Mouse (Mus musculus): ENCODE data around the gene Nav1.

Nav1 gene

DNA sequence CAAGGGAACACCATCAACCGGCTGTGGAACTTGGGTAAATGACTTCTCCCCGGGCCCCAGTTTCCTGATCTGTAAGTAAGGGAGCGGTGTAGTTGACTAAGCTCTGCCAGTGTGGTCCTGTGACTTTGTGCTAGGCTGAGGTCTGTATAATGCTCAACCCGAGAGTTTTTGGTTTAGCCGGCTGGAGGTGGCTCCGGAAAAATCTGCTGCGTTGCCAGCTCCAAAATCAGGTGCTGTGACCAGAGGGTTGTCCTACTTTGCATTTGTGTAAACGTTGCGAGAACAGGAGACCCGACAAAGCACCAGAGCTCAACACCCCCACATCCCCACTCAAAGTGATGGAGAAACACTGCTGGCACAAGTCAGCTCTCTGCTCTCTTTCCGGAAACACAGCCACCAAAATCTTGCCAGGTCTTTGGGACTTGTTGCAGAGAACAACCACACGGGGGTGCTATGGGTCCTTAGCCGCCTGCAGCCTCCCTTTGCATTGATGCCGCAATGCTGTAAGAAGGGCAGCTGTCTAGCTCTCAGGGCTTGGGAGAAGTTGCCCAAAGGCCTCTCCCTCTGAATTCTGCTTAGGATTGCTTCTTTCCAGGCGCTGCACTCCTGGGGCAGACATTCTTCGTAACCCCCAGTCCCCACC is 62.5 kb downstream of the Nav1 start:
- DNase-seq = peak; percentile 90

DNA sequence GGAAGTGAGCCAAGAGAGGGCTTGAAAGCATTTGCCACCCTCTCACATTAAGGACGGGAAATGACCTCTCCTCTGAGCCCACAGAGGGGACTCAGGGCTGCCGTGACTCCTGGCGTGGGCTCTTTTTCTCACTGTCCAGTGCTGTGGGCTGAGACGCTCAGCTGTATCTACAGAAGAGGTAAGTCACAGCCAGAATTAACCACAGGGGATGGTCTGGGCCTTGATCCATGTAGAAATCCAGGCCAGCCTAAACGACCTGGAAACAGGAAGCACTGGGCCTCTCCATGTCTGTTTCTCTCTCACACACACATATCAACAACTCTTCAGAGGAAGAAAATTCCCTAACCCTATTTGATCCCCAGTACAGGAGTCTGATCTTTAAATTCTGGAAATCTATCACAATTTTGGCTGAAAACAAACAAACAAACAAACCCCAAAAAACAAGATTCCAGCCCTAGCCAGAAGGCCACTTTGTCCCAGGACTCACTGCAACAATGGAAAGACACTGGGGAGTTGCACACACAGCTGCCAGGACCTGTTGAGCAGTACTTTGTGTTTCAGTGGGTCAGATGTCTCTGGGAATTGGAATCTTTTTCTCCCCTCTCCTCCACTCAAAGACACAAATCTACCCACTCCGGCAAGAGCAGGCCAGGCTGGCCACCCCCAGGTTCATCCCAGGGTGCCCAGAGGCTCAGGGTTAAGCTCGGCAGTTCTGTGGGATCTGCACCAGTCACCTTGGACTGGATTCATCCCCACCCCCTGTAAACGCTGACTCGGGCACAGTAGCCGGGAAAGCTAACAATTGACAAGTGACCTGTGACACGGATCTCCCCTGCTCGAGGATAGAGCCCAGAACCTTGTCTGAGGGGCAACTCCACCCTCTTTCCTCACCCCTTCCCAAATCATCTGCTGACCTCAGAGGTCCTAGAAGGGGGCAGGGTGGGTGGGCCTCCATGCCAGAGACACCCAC is 64.0 kb downstream of the Nav1 start:
- DNase-seq = no peak

DNA sequence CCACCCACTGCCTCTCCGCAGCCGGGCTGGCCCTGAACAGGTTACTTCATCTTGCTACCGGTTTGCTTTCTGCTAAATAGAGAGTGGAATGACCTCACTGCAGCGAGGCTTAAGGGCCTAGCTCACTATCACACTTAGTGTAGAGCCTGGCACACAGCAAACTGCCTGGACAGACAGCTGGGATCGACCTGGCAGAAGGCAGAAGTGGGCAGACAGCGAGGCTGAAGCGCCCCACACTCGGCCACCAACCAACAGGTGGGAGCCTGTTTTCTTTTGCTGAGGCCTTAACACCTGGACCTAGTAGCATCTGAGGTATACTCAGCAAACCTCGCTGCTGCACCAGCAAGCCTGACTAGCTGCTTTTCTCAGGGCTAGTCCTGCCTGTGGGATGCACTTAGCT is 65.0 kb downstream of the Nav1 start:
- DNase-seq = no peak

DNA sequence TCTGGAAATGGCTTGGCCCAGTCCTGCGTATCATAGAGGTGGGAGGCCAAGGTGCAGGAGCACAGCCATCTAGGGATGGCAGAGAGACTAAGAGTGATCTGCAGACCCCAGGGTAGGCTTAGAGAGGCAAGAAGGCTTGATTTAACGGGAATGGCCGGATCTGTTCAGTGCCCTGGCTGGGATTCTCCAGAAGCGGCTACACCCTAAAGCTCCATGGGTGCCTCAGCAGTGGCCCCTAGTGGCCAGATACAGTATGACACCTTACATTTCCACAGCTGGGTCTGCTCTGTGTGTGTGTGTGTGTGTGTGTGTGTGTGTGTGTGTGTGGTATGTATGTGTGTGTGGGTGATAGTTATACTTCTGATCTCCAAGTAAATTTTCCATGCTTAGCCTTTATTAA is 66.8 kb downstream of the Nav1 start:
- peak; percentile 82 for DNase-seq

DNA sequence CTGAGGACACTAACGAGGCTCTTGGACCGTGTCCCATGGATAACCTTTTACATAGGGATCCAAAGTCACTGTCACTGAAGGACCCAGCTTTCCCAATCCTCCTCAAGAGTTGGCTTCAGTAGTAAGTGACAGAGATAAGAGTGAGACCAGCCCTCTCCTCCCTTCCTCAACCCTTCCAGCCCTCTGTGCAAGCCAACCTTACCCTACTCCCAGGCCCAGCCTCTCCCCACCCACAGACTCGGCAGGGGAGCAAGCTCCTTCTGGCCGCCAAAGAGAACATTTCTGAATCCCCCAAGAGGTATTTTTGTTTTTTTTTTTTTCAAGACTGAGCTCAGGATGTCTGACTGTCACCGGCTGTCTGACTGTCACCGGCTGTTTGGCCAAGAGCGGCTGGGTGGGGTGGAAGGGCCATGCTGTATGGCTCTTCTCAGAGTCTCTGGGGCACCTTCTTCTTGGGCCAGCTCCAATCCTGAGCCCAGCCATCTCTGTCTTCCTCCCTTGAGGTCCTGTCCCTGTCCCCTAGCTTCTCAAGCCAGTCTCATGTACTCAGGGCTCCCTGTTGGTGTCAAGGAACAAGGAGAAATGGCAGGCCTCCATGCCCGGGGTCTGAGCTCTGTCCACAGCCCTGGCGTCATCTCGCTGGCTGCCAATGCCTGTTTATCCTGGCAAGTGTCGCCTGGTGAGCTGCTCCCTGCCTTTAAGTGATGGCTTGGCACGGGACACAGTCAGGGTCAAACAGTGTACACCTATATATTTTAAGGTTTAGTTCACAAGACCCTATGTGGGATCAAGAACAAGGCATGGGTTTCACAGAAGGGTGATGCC is 68.4 kb downstream of the Nav1 start:
- DNase-seq = no peak

DNA sequence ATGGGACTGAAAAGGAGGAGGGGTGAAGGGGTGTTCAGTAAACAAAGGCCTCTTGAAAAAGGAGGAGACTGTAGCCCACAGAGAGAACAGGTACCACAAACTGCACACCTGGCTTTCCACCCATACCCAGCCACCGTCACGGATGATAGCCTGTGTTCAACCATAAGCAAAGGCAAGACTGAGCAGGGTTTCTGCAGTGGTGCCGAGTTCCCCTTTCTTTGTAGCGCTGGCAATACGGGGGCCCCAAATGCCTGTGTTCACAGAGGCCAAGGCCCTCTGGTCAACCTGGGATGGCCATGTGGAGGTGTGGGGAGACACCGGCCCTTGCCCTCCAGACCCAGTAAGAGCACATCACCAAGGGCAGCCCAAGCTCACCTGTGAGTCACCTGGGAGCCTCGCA is 70.3 kb downstream of the Nav1 start:
- DNase-seq = no peak

DNA sequence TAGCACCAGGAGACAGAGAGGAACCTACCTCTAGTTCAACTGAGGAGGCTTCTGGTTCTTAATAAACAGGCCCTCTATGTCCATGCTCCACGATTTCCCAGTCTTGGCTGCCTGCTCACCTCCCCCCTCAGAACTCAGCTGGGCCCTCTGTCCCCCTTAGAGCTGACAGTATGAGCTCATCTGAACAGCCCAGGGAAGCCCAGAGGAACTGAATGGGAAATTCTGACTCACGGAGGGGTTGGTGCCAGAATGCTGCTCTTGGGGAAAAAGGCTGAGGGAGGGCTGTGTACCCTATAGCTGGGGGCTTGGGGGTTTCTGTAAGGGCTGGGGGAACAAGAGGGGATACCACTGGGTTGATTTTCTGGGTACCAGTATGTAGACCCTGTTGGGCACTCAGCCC is 70.8 kb downstream of the Nav1 start:
- DNase-seq = no peak

DNA sequence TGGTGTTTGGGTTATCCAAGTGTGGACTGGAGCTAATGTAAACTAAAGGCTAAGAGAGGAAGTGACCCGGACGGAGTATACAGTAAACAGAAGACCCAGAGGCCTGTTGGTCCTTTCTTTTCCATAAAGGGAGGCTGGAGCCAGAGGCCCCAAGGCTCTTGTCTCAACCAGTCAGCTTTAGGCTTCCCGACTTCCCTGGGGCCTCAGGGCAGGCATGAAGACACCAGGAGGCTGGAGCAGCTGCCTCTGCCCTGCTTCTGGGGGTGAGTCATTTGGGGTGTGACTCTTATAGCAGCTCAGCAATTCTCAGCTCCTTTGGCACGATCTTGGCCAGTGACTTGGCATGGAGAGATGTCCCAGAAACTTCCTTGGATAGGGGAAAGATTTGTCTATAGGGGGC is 71.8 kb downstream of the Nav1 start:
- DNase-seq = no peak

DNA sequence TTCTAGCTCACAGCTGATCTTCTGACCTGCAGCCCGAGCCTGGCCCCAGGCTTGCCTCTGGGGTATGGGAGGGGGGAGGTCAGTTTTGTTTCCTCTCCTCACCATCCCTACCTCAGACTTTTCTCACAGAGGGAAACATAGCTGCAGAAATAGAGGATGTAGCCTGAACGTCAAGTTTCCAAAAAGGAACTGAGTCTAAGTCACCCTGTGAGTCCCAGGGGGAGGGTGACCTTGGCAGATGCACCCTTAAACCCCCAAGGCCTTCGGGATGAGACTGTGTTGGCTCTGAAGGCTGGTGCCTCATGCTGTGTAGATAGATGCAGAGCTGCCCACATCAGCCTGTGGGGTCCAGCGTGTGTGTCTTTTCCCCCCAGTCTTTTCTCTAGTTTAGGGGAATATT is 72.3 kb downstream of the Nav1 start:
- DNase-seq = no peak

DNA sequence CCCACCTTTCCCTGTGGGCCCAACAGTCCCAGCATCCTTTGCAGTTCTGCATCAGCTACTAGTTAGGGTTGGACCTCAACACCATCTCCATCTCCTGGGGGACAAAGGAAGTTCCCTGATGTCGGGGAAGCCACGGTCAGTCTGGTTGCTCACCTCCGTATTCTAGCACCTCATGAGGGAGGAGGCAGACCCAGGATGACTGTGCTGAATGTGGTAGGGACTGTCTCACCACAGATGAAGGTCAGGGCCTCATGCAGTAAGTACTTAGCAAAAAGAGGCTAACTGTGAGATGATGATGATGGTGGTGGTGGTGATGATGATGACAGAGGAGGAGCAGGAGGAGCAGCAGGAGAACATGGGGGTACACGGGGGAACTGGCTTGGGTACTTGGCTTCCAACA is 73.0 kb downstream of the Nav1 start:
- DNase-seq = no peak

DNA sequence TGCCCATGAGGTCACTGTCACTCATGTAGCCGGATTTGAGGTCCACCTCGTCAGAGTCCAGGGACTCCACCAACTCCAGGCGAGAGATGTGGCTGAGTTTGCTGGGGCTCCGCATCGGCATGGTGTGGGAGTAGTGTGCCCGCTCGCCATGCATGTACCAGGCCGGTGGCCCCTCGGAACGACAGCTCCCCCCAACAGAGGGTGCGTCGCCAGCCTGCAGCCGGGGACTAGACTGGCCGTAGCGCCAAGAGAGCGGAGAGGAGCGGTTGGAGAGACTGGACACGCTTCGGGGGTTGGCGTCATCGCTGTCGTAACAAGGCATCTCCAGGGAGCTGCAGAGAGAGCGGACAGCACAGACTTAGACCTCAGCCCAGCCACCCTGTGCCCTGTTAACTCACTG is 74.7 kb downstream of the Nav1 start:
- no peak for DNase-seq

DNA sequence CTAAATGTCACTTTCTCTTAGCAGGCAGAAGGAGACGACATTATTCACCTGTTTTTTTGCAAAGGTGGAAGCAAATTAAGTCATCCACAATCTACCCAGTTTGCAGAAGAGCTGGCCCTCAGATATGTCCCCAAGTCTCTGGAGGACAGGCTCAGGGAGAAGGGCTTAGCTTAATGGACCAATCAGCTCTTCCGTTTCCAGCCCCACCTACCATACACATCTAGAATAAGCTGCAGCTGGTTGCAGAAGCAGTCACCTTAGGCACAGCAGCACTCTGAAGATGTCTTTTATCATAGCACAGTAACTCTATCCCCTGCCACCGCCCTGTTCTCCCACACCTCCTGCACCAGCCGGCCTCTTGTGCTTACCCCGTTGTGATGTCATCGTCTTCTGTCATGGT is 75.1 kb downstream of the Nav1 start:
- DNase-seq = no peak

DNA sequence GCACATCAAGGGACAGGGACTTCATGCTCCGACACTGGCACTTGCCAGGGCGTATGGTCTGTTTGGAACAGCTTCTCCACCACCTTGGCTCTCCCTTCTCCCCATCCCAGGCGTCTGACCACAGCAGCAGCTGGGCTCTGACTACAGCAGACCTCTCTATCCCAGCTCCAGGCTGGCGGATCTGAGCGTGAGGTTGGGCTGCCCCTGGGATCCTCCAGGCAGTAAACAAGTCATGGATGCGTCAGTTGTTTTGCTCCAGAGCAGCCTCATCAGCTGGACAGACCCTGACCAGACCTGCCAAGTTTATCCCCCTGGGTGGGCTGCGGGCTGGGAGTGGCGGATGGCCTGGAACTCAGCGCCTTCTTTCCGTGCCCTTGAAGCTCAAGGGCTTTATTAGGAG is 76.0 kb downstream of the Nav1 start:
- DNase-seq = no peak

DNA sequence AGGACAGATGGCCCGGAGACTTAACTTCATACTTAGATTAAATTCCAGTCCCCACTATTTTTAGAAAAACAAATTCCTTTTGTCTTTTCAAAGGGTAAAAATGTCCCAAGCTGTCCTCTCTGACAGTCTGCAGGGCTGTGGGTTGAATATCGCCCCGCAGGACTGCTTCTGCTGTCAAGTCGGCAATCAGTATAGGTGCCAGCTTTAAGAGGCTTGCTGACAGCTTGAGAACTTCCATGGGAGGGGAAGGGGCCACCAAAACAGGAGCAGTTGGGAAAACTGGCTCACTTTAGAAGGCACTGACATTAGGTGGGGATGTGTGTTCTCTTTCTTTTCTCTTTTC is 82.6 kb downstream of the Nav1 start:
- no peak for DNase-seq

DNA sequence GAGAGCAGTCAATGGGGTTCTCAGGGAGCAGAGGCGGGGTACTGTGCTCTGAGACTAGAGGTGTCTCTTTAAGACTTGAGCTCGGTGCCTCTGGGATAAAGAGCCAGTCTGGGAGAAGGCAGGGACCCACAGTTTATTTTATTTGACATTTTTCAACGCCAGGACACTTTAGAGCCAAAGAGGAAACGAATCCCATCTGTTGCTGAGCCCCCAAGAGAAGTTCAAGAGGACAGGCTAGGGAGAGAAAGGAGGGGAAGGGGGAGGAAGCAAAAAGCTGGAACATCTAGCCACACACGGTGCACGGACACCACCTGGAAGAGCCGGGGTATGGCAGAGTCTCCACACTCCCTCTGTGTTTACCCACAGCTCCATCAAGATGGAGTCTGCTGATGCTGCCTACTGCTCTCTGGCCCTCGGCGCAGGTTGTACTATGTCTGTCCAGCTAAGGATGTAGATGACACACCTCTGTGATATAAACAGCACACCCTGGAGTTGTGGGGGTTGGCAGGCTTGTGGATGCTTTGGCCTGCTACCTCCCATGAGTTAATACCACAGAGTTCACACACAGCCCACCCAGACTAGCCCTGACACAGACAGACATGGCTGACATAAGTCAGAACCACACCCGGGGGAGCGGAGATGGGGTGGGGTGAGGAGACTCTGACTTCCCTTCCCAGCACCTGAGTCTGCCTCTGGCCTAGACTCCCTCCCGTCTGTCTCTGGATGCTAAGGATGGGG is 83.1 kb downstream of the Nav1 start:
- no peak for DNase-seq

DNA sequence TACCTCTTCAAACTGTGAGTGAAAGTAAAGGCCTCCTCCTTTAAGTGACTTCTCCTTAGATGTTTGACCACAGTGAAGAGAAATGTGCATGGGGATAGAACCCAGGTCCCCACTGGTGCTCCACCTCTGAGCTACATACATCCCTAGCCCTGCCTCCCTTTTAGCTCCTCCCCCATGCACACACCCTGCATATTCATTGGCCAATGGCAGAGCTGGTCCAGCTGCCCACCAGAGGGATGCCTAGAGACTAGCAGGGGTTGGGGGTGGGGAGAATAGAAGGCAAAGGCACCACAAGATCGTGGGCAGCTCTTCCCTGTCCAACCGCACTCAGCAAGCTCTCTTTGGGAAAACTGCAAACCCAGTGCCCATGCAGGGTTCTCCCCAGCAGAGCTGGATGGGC is 83.8 kb downstream of the Nav1 start:
- no peak for DNase-seq

DNA sequence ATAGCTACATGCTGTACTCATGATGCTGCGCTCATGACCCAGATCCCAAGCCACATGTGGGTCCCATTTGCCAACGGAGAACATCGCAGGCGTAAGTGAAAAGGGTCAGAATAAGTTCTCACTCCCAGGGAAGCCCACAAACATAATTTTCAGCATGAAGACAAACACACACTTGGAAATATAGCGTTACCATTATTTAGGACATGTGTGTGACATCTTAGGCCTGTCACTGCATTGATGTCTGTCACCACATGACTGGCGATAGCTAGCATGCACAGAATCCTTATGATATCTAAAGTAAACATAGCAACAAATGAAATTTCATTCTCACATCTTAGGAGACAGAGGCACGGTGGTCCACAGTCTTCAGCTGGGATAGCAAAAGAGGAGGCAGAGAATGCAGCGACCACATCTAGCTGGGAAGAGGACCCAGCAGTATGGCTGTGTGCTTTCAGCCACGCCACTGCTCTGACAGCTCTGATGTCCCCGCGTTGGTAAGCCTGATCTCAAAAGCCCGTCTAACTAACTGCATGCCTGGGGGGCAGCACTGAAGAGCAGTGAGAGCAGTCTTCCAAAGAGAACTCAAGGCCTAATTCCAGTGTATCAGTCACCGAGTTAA is 86.4 kb downstream of the Nav1 start:
- DNase-seq = no peak

DNA sequence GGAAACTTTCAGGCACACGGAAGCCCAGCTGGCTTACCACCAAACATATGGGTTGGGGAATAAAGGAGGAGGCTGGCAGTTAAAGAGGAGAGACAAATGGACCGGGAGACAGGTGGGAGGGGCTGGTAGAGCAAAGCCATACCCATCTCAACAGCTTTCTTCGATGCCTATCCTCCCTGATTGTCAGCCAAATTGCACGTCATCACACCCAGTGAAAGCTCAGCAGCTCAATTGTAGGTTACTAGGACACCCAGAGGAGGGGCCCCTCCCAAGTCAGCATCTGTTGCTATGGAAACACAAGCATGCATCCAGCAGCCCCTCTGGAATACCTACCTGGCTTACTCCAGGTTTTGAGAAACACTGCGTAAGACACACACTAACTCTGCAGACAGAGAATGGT is 88.4 kb downstream of the Nav1 start:
- peak; percentile 60 for DNase-seq

DNA sequence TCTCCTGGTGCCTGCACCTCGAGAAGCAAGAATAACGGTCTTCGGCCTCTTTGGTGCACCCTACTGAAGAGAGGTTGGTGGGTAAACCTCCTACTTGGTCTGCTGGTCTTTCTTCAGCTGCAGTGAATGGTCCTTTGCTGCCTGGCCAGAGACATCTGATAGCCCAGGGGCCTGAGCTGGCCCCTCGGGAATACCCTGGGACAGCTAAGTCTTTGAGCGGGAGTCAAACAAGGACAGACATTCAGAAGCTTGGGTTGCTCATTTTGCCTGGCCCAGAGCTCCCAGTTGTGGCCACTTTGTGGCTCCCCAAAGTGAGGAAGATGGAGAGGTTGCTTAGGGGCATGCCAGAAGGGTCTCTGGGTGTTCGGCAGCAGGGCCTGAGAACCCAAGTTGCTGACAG is 89.6 kb downstream of the Nav1 start:
- no peak for DNase-seq

DNA sequence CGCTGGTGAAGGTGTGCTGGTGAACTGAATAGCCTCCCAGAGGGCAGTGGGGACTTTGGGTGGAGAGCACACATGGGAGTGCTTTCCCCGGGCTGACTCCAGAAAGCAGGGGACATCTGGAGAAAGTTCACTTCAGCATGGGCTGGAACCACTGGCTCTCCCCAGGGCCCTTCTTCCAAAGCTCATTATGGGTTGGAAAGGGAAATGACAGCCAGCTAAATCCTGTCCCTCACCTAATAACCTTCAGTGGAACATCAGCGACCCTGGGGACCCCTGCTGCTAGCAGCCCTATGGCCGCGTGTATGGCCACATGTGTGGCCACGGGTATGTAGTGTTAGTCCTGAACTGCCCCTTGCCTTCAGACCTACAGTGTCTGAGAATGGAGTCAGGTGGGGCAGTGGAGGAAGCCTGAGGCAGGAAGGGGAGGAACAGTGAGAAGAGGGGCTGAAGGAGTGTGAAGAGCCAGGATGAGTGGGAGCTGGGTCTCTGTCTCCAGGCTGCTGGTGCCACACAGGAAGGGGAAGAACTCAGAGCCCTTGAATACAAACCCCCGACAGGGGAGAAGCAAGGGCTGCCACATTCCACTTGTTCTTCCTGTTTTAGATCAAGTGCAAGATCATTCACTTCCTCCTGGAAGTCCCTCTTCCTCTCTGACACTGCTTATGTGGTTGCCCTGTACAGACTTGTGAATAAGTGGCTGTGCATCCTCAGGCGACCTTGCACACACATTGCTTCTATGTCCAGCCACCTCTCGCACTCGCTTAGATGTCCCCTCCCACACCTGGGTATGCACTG is 90.4 kb downstream of the Nav1 start:
- no peak for DNase-seq

DNA sequence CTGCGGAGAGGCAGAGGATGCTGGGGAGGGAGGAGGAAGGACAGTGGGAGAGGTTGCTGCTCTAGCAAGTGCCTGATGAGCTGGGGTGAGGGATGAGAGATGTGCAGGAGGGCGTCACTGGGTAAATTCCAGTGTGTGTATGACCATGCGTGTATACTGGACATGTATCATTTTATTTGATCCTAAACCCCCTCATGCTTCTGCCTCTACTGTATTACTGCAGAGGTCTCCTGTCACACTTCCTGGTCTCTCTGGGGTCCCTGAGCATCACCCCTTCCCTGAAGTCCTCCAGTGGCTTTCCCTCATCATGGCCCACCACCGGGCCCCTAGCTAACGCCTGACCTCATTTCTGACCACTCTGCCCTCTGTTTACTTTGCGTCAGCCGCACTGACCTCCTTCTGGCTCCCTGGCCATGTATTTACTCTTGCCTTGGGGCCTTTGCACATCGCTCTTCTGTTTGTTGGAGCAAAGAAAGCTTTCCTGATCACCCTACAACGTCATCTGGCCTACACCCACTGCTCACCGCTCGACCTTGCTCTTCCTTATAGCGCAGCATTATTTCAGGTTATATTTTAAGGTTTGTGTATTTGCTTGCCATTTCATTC is 91.4 kb downstream of the Nav1 start:
- DNase-seq = no peak

Data from layer of hippocampus, adult 9-11 months (tissue).